Mouse (Mus musculus): ENCODE measurements around the gene Olfr1130.
"Not testable (repeated sequence)": the region's sequence is repeated elsewhere in the genome, so short reads cannot be mapped to it uniquely, and the experiment has no call there.

Gene Olfr1130

GRCm38 (mm10) chr2:87605912-87606311 is at the start of gene Olfr1130:
Gene Olfr1130, plus strand, starts transcription at chr2:87606212.
- not testable (repeated sequence) for DNase-seq (ENCODE audit: low spot score in 2 of 2)

GRCm38 (mm10) chr2:87573602-87574001 is 32.4 kb upstream of the Olfr1130 start, which contains the start of gene Olfr1129:
Gene Olfr1129, plus strand, starts transcription at chr2:87573902.
- DNase-seq (ENCODE audit: low spot score in 2 of 2) = not testable (repeated sequence)

- no peak for DNase-seq (ENCODE audit: low spot score in 2 of 2)
Measured at GRCm38 (mm10) chr2:87626804-87627203, 20.8 kb downstream of the Olfr1130 start, which contains the start of gene Olfr1131. Gene Olfr1131, plus strand, starts transcription at chr2:87627104.

GRCm38 (mm10) chr2:87637435-87637834 is 31.4 kb downstream of the Olfr1130 start, which contains the start of gene Olfr1132:
Gene Olfr1132, minus strand, starts transcription at chr2:87637535.
- DNase-seq (ENCODE audit: low spot score in 2 of 2) = no peak

GRCm38 (mm10) chr2:87642441-87642840 is 36.4 kb downstream of the Olfr1130 start:
- DNase-seq (ENCODE audit: low spot score in 2 of 2) = no peak

GRCm38 (mm10) chr2:87647274-87647673 is 41.3 kb downstream of the Olfr1130 start, which contains the start of gene Olfr1133:
Gene Olfr1133, minus strand, starts transcription at chr2:87647374.
- no peak for DNase-seq (ENCODE audit: low spot score in 2 of 2)

GRCm38 (mm10) chr2:87658360-87658759 is 52.3 kb downstream of the Olfr1130 start, which contains the start of gene Olfr1134:
Gene Olfr1134, minus strand, starts transcription at chr2:87658460.
- no peak for DNase-seq (ENCODE audit: low spot score in 2 of 2)
